Mouse (Mus musculus) 416B (cell line): ENCODE measurements around the gene Anp32b.

Experiments used
- DNase-seq: peaks from one replicate; pipeline ENCODE4 v3.0.0; 2011; ENCODE audit warnings: low read depth

Gene Anp32b

GRCm38 (mm10) chr4:46452855-46453719 lies 2.4 kb downstream of the Anp32b start:
- peak; percentile 47 for DNase-seq

- DNase-seq = peak; percentile 52
Measured at GRCm38 (mm10) chr4:46454097-46454864, 3.6 kb downstream of the Anp32b start.

- no peak for DNase-seq
Measured at GRCm38 (mm10) chr4:46456762-46457161, 6.1 kb downstream of the Anp32b start.

- DNase-seq = peak; percentile 62
Measured at GRCm38 (mm10) chr4:46457186-46457585, 6.5 kb downstream of the Anp32b start.

- DNase-seq = peak; percentile 62
Measured at GRCm38 (mm10) chr4:46458411-46458810, 7.7 kb downstream of the Anp32b start.

- DNase-seq = peak; percentile 75
Measured at GRCm38 (mm10) chr4:46463130-46463830, 12.6 kb downstream of the Anp32b start.

GRCm38 (mm10) chr4:46465740-46466139 lies 15.0 kb downstream of the Anp32b start:
- no peak for DNase-seq

- DNase-seq = no peak
Measured at GRCm38 (mm10) chr4:46475101-46475500, 24.4 kb downstream of the Anp32b start.

GRCm38 (mm10) chr4:46479081-46479480 lies 28.4 kb downstream of the Anp32b start:
- DNase-seq = no peak

GRCm38 (mm10) chr4:46485696-46486417 lies 35.2 kb downstream of the Anp32b start:
- peak; percentile 91 for DNase-seq

GRCm38 (mm10) chr4:46487348-46487747 lies 36.6 kb downstream of the Anp32b start:
- DNase-seq = no peak

GRCm38 (mm10) chr4:46489028-46489925 lies 38.6 kb downstream of the Anp32b start, which contains the start of gene Nans:
Gene Nans (plus strand): TSS chr4:46489248.
- peak; percentile 96 for DNase-seq

- no peak for DNase-seq
Measured at GRCm38 (mm10) chr4:46493071-46493470, 42.4 kb downstream of the Anp32b start.

GRCm38 (mm10) chr4:46495543-46495942 lies 44.8 kb downstream of the Anp32b start:
- DNase-seq = no peak

GRCm38 (mm10) chr4:46497286-46497892 lies 46.7 kb downstream of the Anp32b start:
- peak; percentile 74 for DNase-seq

- no peak for DNase-seq
Measured at GRCm38 (mm10) chr4:46498511-46498910, 47.8 kb downstream of the Anp32b start.

GRCm38 (mm10) chr4:46498976-46499375 lies 48.3 kb downstream of the Anp32b start:
- DNase-seq = peak; percentile 36

- no peak for DNase-seq
Measured at GRCm38 (mm10) chr4:46502606-46503502, 52.2 kb downstream of the Anp32b start.

- DNase-seq = no peak
Measured at GRCm38 (mm10) chr4:46503881-46504280, 53.2 kb downstream of the Anp32b start.
